Mouse (Mus musculus): ENCODE measurements around the gene A630095N17Rik. TPM values are rescaled to one million over a fixed set of nuclear protein-coding genes. Genes with fewer than 3 reads are reported as not detected.

A630095N17Rik gene
- total RNA-seq, 2 experiments from 2014 or later = not detected

Small RNA genes lying within 50 kb of the gene (microRNA-seq; reads per million reads assigned to microRNA genes)
- not detected for gene Gm27943

Other genes with a start within 250 kb of the A630095N17Rik start
- gene Nhej1, start 106.9 kb downstream of the A630095N17Rik start, total RNA-seq (2021) = 1 to 10 TPM; 3.0 to 5.5 TPM
- under 1 TPM; 0.36 to 0.45 TPM for gene Slc23a3, start 98.2 kb downstream of the A630095N17Rik start, total RNA-seq (2021)
- 10 to 100 TPM; 41.0 to 46.4 TPM for gene Cnppd1, start 89.4 kb downstream of the A630095N17Rik start, total RNA-seq (2021)
- gene Retreg2, start 89.3 kb downstream of the A630095N17Rik start, total RNA-seq (2021) = 10 to 100 TPM; 72.8 TPM
- gene Zfand2b, start 63.5 kb downstream of the A630095N17Rik start, total RNA-seq (2021) = 10 to 100 TPM; 27.5 to 29.4 TPM
- gene Abcb6, start 51.7 kb downstream of the A630095N17Rik start, total RNA-seq (2021) = 10 to 100 TPM; 46.7 to 55.3 TPM
- gene Ankzf1, start 40.0 kb downstream of the A630095N17Rik start, total RNA-seq (2021) = 10 to 100 TPM; 14.0 to 20.8 TPM
- 10 to 100 TPM; 35.4 to 39.1 TPM for gene Atg9a, start 39.9 kb downstream of the A630095N17Rik start, total RNA-seq (2021)
- gene Glb1l, start 21.3 kb downstream of the A630095N17Rik start, total RNA-seq (2021) = 10 to 100 TPM; 18.3 to 26.6 TPM
- 100 to 1,000 TPM in 1 of 2 experiments, 10 to 100 TPM in 1; 91.9 to 101 TPM for gene Stk16, start 21.3 kb downstream of the A630095N17Rik start, total RNA-seq (2021)
- 100 to 1,000 TPM in 1 of 2 experiments, 10 to 100 TPM in 1; 47.1 to 104 TPM for gene Tuba4a, start 12.2 kb downstream of the A630095N17Rik start, total RNA-seq (2021)
- 10 to 100 TPM; 40.5 to 45.1 TPM for gene Dnajb2, start 4.3 kb upstream of the A630095N17Rik start, total RNA-seq (2021)
- 10 to 100 TPM; 47.9 to 50.3 TPM for gene Ptprn, start 32.4 kb upstream of the A630095N17Rik start, total RNA-seq (2021)
- 100 to 1,000 TPM; 103 to 109 TPM for gene Resp18, start 46.3 kb upstream of the A630095N17Rik start, total RNA-seq (2021)
- 100 to 1,000 TPM; 103 to 106 TPM for gene Dnpep, start 85.9 kb upstream of the A630095N17Rik start, total RNA-seq (2021)
- 100 to 1,000 TPM in 1 of 2 experiments, 10 to 100 TPM in 1; 62.7 to 208 TPM for gene Des, start 128.2 kb upstream of the A630095N17Rik start, total RNA-seq (2021)
- 10 to 100 TPM; 12.8 to 30.6 TPM for gene Speg, start 143.2 kb upstream of the A630095N17Rik start, total RNA-seq (2021)
- 10 to 100 TPM; 58.6 to 61.8 TPM for gene Gmppa, start 203.8 kb upstream of the A630095N17Rik start, total RNA-seq (2021)
- gene Asic4, start 218.3 kb upstream of the A630095N17Rik start, total RNA-seq (2021) = 1 to 10 TPM; 2.5 to 3.3 TPM
- 10 to 100 TPM; 36.9 to 43.6 TPM for gene Chpf, start 247.2 kb upstream of the A630095N17Rik start, total RNA-seq (2021)
- gene Tmem198, start 247.4 kb upstream of the A630095N17Rik start, total RNA-seq (2021) = 1 to 10 TPM; 2.5 to 3.8 TPM